Mouse (Mus musculus) heart, embryonic 16.5 days (tissue): ENCODE data around the gene Nfam1. TPM values are rescaled to one million over a fixed set of nuclear protein-coding genes. Genes with fewer than 3 reads are reported as not detected.
A peak's percentile ranks its signal among the peaks of the same experiment; 100 is the strongest.
"Not testable (repeated sequence)": the region's sequence is repeated elsewhere in the genome, so short reads cannot be mapped to it uniquely, and the experiment has no call there.

Experiments used
- ATAC-seq: fragments of 200-750 bp; cut with Nextera tagmentation; replicated peaks from 2 replicates; pipeline ENCODE4 v1.8.0; 2017; ENCODE audit warnings: moderate number of reproducible peaks; ENCODE audit not compliant: insufficient read depth, low FRiP score; ENCODE audit errors: extremely low read depth
- H3K27ac ChIP-seq: fragments of 300-500 bp; sonication (generic); 2 replicates; pipeline ENCODE4 v1.5.1; 2014; ENCODE audit warnings: mild to moderate bottlenecking, low read length, control low read depth, moderate library complexity
- H3K27me3 ChIP-seq: fragments of 300-500 bp; sonication (generic); 2 replicates; pipeline ENCODE4 v1.6.1; 2014; ENCODE audit warnings: low read length, mixed read lengths; ENCODE audit not compliant: control insufficient read depth, insufficient read depth
- H3K36me3 ChIP-seq: fragments of 300-500 bp; sonication (generic); 2 replicates; pipeline ENCODE4 v1.6.1; 2014; ENCODE audit not compliant: control insufficient read depth, insufficient read depth
- H3K4me1 ChIP-seq: fragments of 300-500 bp; sonication (generic); 2 replicates; pipeline ENCODE4 v1.6.1; 2014; ENCODE audit warnings: low read length, mixed read lengths; ENCODE audit not compliant: control insufficient read depth, insufficient read depth
- H3K4me2 ChIP-seq: fragments of 300-500 bp; sonication (generic); 2 replicates; pipeline ENCODE4 v1.6.1; 2014; ENCODE audit warnings: low read depth, mild to moderate bottlenecking, control low read depth, low read length
- H3K4me3 ChIP-seq: fragments of 300-500 bp; sonication (generic); 2 replicates; pipeline ENCODE4 v1.5.1; 2014; ENCODE audit warnings: mild to moderate bottlenecking, control low read depth, low read length
- H3K9ac ChIP-seq: fragments of 300-500 bp; sonication (generic); 2 replicates; pipeline ENCODE4 v1.6.1; 2014; ENCODE audit warnings: low read length, control low read depth
- H3K9me3 ChIP-seq: fragments of 300-500 bp; sonication (generic); replicated peaks from 2 replicates; pipeline ENCODE4 v1.6.1; 2016; ENCODE audit warnings: low read length; ENCODE audit not compliant: control insufficient read depth
- WGBS: fragments of 180-500 bp; shearing (Covaris S2); extraction: QIAGEN DNeasy Blood & Tissue Kit; methylation state at CpG from one replicate; pipeline ENCODE4 v1.1.7; 2014; 5-methylcytosine and 5-hydroxymethylcytosine counted together
- polyA plus RNA-seq: library from polyadenylated mRNA; unstranded; fragments of >200 nt; fragmentation: Nextera tagmentation; extraction: Ambion mirVana; gene quantifications from 2 replicates; pipeline ENCODE4 v1.2.1, GENCODE M21; 2015

Nfam1 gene
- 2.3 and 3.2 TPM in 2 replicates for polyA plus RNA-seq

GRCm38 (mm10) chr15:83032981-83033541 lies at the start of gene Nfam1:
Gene Nfam1 (minus strand): TSS chr15:83033306.
- no peak for ATAC-seq
- Histone ChIP-seq H3K27ac (no peak within 1 kb of the TSS; the same call in 1 of the 2 replicates), H3K36me3 (no peaks in the 10 kb centered on the region), H3K9me3 (no peaks in the 10 kb centered on the region), H3K4me3 (peak within 1 kb of the TSS; percentile 22), H3K9ac (peak within 1 kb of the TSS; percentile 45; the same call in 1 of the 2 replicates), H3K4me2 (peak within 1 kb of the TSS; percentile 39; the same call in 1 of the 2 replicates), H3K4me1 (peaks cover 44% of the 10 kb centered on the region), H3K27me3 (0 out of 2 replicates have a peak, but pooled peaks cover 2% of the 10 kb centered on the region)
- 31% methylated on average over 17 of the region's 17 CpGs for WGBS

- WGBS = 43% methylated on average over 27 of the region's 27 CpGs
- H3K9me3 ChIP-seq = no peaks in the 10 kb centered on the region
- no peak for ATAC-seq
- H3K27me3 ChIP-seq = no peaks in the 10 kb centered on the region
- H3K27ac ChIP-seq = no peak overlapping the region
- H3K36me3 ChIP-seq = no peaks in the 10 kb centered on the region
- H3K4me1 ChIP-seq = no peaks in the 10 kb centered on the region
- no peak overlapping the region for H3K9ac ChIP-seq
- H3K4me3 ChIP-seq = no peak overlapping the region
- no peak overlapping the region for H3K4me2 ChIP-seq
These were observed 42.8 kb upstream of the Nfam1 start for GRCm38 (mm10) chr15:83075607-83076525.

- peaks cover 5% of the 10 kb centered on the region for H3K4me1 ChIP-seq
- H3K27ac ChIP-seq = no peak overlapping the region
- H3K36me3 ChIP-seq = no peaks in the 10 kb centered on the region
- H3K9ac ChIP-seq = no peak overlapping the region
- H3K4me2 ChIP-seq = no peak overlapping the region
- H3K4me3 ChIP-seq = no peak overlapping the region
- ATAC-seq = no peak
- WGBS = 53% methylated on average over 4 of the region's 4 CpGs
- H3K9me3 ChIP-seq = no peaks in the 10 kb centered on the region
- H3K27me3 ChIP-seq = no peaks in the 10 kb centered on the region
These were observed 41.1 kb upstream of the Nfam1 start for GRCm38 (mm10) chr15:83074179-83074578.

- Histone ChIP-seq H3K4me3 (no peak overlapping the region), H3K4me2 (no peak overlapping the region), H3K4me1 (peaks cover 5% of the 10 kb centered on the region), H3K36me3 (no peaks in the 10 kb centered on the region), H3K27me3 (no peaks in the 10 kb centered on the region), H3K9me3 (no peaks in the 10 kb centered on the region), H3K27ac (no peak overlapping the region), H3K9ac (no peak overlapping the region)
- 79% methylated on average over 5 of the region's 5 CpGs for WGBS
- no peak for ATAC-seq
These were observed 38.6 kb upstream of the Nfam1 start for GRCm38 (mm10) chr15:83071752-83072151.

GRCm38 (mm10) chr15:83070942-83071341 lies 37.8 kb upstream of the Nfam1 start:
- Histone ChIP-seq H3K36me3 (no peaks in the 10 kb centered on the region), H3K27ac (peak overlapping the region; percentile 81), H3K9ac (0 out of 2 replicates have a peak overlapping the region, but pooled peaks have one; percentile 8), H3K4me2 (no peak overlapping the region), H3K4me3 (no peak overlapping the region), H3K4me1 (peaks cover 5% of the 10 kb centered on the region), H3K27me3 (no peaks in the 10 kb centered on the region), H3K9me3 (no peaks in the 10 kb centered on the region)
- ATAC-seq = peak; percentile 91
- 11% methylated on average over 3 of the region's 3 CpGs for whole genome bisulfite sequencing

GRCm38 (mm10) chr15:83068270-83068669 lies 35.2 kb upstream of the Nfam1 start:
- no peaks in the 10 kb centered on the region for H3K9me3 ChIP-seq
- H3K4me3 ChIP-seq = no peak overlapping the region
- WGBS = 93% methylated on average over 5 of the region's 5 CpGs
- ATAC-seq = no peak
- no peak overlapping the region for H3K9ac ChIP-seq
- H3K4me1 ChIP-seq = peaks cover 10% of the 10 kb centered on the region
- H3K27me3 ChIP-seq = no peaks in the 10 kb centered on the region
- no peak overlapping the region for H3K27ac ChIP-seq
- no peaks in the 10 kb centered on the region for H3K36me3 ChIP-seq
- no peak overlapping the region for H3K4me2 ChIP-seq

- H3K27me3 ChIP-seq = no peaks in the 10 kb centered on the region
- peak overlapping the region; percentile 68 for H3K27ac ChIP-seq
- H3K9ac ChIP-seq = no peak overlapping the region
- H3K9me3 ChIP-seq = no peaks in the 10 kb centered on the region
- ATAC-seq = peak; percentile 55; the same call in 1 of the 2 replicates
- 21% methylated on average over 4 of the region's 4 CpGs for WGBS
- peaks cover 7% of the 10 kb centered on the region for H3K4me1 ChIP-seq
- H3K4me3 ChIP-seq = no peak overlapping the region
- no peak overlapping the region for H3K4me2 ChIP-seq
- H3K36me3 ChIP-seq = no peaks in the 10 kb centered on the region
These were observed 32.4 kb upstream of the Nfam1 start for GRCm38 (mm10) chr15:83065543-83065942.

GRCm38 (mm10) chr15:83062582-83062981 lies 29.5 kb upstream of the Nfam1 start:
- not testable (repeated sequence) for H3K27ac ChIP-seq, H3K4me2 ChIP-seq, H3K9me3 ChIP-seq, ATAC-seq, H3K27me3 ChIP-seq, H3K9ac ChIP-seq, H3K4me3 ChIP-seq, H3K36me3 ChIP-seq
- 80% methylated on average over 2 of the region's 2 CpGs for WGBS
- peaks cover 10% of the 10 kb centered on the region for H3K4me1 ChIP-seq

- Histone ChIP-seq H3K4me1 (peaks cover 18% of the 10 kb centered on the region), H3K9ac (no peak overlapping the region; the same call in 1 of the 2 replicates), H3K27me3 (no peaks in the 10 kb centered on the region), H3K36me3 (no peaks in the 10 kb centered on the region), H3K4me3 (no peak overlapping the region), H3K4me2 (no peak overlapping the region), H3K27ac (no peak overlapping the region), H3K9me3 (no peaks in the 10 kb centered on the region)
- 31% methylated on average over 5 of the region's 5 CpGs for WGBS
- no peak for ATAC-seq
These were observed 28.6 kb upstream of the Nfam1 start for GRCm38 (mm10) chr15:83061689-83062088.
